Mouse (Mus musculus) hematopoietic stem cell, adult 5-6 weeks (primary cell): ENCODE results near the gene Kansl2. TPM values are rescaled to one million over a fixed set of nuclear protein-coding genes. Genes with fewer than 3 reads are reported as not detected.

Experiments used
- ATAC-seq, 2 experiments: fragments of 125-278 bp in 1 of 2; replicated peaks in 1 of 2; 2 replicates each; pipeline ENCODE4 v1.8.0; 2016 to 2017; ENCODE audit warnings: inconsistent platforms in 2 of 2, mild to moderate bottlenecking in 2 of 2, moderate number of reproducible peaks in 2 of 2, low read depth in 1 of 2, moderate TSS enrichment in 1 of 2; ENCODE audit not compliant: low FRiP score in 2 of 2, poor library complexity in 2 of 2, severe bottlenecking in 2 of 2, insufficient read depth in 1 of 2, low TSS enrichment in 1 of 2
- total RNA-seq: library from RNA; stranded (forward); fragments of 172-1452, 232-1000 nt; gene quantifications from 2 replicates; pipeline ENCODE4 v1.2.3, GENCODE M21; 2017

Gene Kansl2
- total RNA-seq, 1 experiment from 2014 or later, result 57.8 TPM

DNA sequence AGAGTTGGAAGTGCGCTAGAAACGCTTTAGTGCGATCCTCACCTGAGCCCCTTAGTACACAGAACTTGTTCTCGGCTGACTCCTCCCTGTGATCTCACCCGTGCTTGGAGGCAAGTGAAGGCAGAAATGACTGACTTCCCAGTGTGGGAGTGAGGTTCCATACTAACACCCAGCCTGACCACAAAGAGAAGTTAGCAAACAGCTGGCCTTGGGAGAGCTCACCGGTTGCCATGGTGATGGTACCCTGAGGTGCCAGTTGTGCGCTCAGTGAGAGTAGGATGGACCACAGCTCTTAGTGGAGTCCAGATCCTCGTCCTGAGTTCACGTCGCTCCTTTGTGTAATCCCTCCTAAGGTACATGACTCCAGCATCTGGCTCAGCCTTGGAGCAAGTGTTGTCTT, 59.1 kb downstream of the Kansl2 start:
- no peak for ATAC-seq

DNA sequence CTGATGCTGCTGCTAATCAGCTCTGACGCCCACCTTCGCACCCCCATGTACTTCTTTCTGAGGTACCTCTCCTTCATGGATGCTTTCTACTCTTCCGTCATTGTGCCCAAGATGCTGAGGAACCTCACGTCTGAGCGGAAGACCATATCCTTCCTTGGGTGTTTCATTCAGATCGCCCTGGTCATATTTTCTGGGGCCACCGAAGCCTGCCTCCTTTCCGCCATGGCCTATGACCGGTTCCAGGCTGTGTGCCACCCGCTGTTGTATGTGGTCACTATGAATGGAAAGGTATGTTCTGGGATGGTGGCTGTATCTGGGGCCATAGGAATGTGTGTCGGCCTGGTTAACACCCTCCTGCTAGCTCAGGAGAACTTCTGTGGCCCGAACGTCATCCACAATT, 62.5 kb downstream of the Kansl2 start:
- ATAC-seq, result no peak

DNA sequence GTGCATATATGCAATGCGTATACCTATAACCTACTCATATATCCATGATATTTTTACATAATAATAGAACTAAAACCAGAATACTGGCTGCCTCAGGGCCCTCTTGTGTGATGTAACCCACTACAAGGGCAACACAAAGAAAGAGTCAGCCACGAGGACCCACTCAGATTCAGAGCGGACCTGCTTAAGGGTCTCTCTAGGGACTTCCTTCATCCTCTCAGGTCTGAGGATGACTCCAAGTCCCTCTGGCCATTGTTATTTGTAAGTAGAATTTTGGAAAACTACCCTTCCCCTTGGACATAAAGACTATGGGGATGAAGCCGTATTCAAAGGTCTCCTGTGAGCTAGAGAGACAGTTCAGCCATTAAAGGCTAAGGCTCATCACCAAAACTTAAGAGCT, 64.5 kb downstream of the Kansl2 start, which contains the start of gene OR5BS1P:
TSS of gene OR5BS1P (plus strand) at position 301 of the 400 bp plus-strand sequence.
- ATAC-seq, result no peak

Other genes starting within 250 kb of the Kansl2 start
- not detected in 2 replicates for gene Zfp641, start 238.1 kb downstream of the Kansl2 start, total RNA-seq
- not detected in 2 replicates for gene Olfr285, start 216.9 kb downstream of the Kansl2 start, total RNA-seq
- not detected in 2 replicates for gene Olfr284, start 193.3 kb downstream of the Kansl2 start, total RNA-seq
- not detected in 2 replicates for gene Olfr283, start 153.3 kb downstream of the Kansl2 start, total RNA-seq
- not detected in 2 replicates for gene Olfr282, start 103.0 kb downstream of the Kansl2 start, total RNA-seq
- gene Olfr281, start 81.7 kb downstream of the Kansl2 start, total RNA-seq, result not detected in 2 replicates
- gene OR5BS1P, start 64.4 kb downstream of the Kansl2 start, total RNA-seq, result not detected in 2 replicates
- not detected in 2 replicates for gene Lalba, start 51.5 kb downstream of the Kansl2 start, total RNA-seq
- not detected in 2 replicates for gene Olfr279, start 41.9 kb downstream of the Kansl2 start, total RNA-seq
- gene Ccnt1, start 36.7 kb upstream of the Kansl2 start, total RNA-seq, result 109 and 125 TPM in 2 replicates
- gene 4930415O20Rik, start 36.7 kb upstream of the Kansl2 start, total RNA-seq, result not detected in 2 replicates
- gene Adcy6, start 75.8 kb upstream of the Kansl2 start, total RNA-seq, result 14.1 and 17.3 TPM in 2 replicates
- gene Cacnb3, start 96.6 kb upstream of the Kansl2 start, total RNA-seq, result not detected in 2 replicates
- 93.8 and 108 TPM in 2 replicates for gene Ddx23, start 128.6 kb upstream of the Kansl2 start, total RNA-seq
- 0.79 and 1.1 TPM in 2 replicates for gene Rnd1, start 143.2 kb upstream of the Kansl2 start, total RNA-seq
- gene Ccdc65, start 173.9 kb upstream of the Kansl2 start, total RNA-seq, result 0.19 TPM in 1 of 2 replicates, not detected in the other
- gene Fkbp11, start 193.9 kb upstream of the Kansl2 start, total RNA-seq, result 5.9 and 11.3 TPM in 2 replicates
- 36.0 and 38.6 TPM in 2 replicates for gene Arf3, start 228.9 kb upstream of the Kansl2 start, total RNA-seq
- 1.4 and 1.8 TPM in 2 replicates for gene Wnt10b, start 243.9 kb upstream of the Kansl2 start, total RNA-seq